Mouse (Mus musculus) kidney, postnatal 36 days (tissue): ENCODE measurements at regions not wholly inside any gene's neighbourhood (a gene's known extent, or its start where the extent isn't known, plus 50 kb on each side); places are given as distances from the start of the nearest gene placed in this dataset.
A peak's percentile ranks its signal among the peaks of the same experiment; 100 is the strongest.

Experiments
- DNase-seq, 2 experiments: peaks; one replicate each; pipeline ENCODE4 v3.0.0; 2021 to 2022; ENCODE audit warnings: mixed read lengths in 2 of 2

DNA sequence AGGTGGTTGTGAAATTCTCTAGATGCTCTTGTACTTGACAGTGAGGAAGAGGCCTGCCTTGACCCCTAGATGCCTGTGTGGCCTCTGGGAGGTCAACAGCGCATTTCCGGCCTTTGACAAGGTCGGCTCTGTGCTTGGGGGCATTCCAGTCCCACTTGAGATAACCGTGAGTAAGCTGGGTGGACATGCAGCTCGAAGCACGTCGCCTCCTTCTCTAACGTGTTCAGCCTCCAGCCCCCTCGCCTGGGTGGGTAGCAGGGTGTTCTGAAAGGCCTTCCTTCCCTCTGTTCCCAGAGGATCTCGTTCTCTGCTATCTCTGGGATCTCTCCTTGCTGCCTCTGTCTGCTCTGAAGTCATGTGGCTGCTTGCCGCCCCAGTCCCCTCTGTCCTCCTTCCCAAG lies 70.2 kb upstream of the Slc38a2 start:
- DNase-seq: no peak

DNA sequence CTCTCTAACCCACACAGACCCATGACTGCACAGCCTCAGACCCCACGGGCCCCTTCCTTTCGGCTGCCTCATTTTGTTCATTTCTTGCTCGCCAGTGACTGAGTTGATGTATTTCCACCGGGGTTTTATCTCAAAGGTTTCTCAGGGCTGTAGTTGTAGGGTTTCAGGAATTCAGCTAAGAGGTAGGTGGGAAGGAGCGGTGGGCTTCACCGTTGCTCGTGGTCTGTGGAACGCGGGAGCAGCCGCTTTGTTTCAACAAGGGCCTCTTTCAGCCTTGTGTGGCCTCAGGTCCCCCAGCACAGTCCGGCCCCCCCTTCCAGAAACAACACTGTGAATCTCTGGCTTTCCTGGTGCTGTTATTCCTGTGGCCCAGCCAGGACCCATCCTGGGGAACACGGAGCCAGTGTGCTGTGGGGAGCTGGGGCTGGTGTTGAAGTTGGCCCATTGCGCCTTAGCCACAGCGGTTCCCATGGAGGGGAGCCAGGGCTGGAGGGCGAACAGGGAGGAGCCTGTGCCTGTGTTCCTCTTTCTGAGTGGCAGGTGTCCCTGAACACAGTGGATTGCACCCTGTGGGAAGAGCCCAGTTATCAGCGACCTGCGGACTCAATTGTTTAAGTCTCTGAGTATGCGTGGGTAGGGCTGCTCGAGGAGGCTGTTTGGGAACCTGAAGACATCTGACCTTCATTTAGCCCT lies 68.9 kb upstream of the Slc38a2 start:
- peak in 1 of 2 experiments; percentile 33 for DNase-seq

DNA sequence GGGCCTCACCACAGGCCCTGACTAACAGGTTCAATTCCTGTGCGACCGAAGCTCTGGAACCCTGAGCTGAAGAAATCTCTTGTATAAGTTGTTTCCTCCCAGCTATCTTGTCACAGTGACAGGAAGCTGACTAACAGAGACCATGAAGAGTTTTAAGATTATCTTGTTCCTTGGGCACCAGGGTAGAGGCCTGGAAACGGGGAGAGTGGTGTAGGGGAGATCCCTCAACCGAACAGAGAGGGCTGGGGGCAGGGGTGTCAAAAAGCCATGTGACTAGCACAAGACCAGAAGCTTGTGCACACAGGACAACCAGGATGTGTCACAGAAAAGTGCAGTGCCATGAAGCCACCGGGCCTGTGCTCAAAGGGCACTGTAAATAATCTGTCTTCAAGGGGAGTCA lies 67.7 kb upstream of the Slc38a2 start:
- DNase-seq: no peak

DNA sequence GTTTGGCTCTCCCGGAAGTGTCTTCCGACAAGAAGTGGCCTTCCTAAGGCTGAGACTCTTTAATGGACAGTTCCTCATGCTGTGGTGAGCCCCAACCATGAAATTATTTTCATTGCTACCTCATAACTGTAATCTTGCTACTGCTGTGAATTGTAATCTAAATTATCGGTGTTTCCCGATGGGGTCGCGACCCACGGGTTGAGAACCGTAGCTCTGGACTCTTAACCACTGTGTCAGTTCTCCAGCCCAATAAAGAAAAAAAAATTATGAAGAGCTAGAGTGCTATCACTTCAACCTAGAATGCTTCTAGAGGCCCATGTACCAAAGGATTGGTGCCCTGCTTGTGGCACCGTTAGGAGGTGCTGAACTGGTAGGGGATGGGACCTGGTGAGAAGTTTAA lies 66.7 kb upstream of the Slc38a2 start:
- no peak for DNase-seq

DNA sequence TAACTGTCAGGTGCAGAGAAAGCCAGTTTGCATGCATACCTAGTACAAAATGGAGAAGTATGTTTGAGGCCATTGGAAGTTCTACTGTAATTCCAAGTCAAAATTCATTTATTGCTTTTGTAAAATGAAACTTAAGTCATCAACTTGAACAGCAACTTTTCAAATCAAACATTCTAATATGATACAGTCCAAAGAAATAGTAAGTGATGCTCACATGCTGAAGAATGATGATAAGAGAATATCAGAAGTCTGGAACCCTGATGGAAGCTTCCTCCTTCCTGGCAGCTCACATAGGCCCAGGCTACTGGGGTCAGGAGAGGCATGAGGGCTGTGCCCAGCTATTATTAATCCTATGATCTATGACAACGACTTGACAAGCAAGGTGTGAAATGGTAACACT lies 64.1 kb upstream of the Slc38a2 start:
- DNase-seq: no peak

DNA sequence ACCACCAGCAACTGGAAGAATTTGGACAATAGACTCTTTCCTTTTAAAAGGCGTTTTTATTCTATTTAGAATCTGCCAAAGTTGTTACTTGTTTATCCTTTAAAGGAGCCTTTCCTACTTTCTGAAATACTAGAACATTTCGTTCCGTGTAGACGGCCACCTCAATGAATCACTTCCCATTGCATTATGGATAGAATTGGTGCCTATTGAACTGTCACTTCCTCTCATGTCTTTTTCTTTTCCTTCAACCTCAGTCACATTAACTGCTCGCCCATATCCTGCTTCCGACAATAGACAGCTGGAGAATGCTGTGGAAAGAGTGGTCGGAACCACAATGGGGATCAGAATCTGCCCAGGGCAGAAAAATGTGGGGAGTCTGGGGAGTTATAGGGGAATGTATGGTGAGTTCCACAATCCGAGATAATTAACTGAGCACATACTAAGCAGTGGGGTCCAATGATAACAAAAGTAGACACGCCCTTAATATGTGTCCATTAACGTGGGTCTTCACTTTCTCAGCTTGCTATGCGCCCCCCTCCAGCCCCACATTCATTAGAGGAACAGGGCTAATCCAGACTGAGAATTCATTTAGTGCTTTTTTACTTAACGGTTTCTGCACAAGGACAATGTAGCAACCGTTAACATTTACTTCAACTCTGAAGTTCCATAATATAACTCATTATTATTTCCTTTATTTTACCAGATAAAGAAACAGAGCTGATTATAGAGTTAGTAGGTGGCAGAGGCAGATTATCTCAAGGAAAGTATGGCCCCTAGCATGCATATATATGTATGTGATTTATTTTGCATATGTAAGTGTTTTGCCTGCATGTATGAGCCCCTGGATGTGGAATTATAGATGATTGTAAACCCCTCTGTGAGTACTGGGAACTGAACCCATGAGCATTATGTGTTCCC lies 59.8 kb upstream of the Slc38a2 start:
- no peak for DNase-seq

DNA sequence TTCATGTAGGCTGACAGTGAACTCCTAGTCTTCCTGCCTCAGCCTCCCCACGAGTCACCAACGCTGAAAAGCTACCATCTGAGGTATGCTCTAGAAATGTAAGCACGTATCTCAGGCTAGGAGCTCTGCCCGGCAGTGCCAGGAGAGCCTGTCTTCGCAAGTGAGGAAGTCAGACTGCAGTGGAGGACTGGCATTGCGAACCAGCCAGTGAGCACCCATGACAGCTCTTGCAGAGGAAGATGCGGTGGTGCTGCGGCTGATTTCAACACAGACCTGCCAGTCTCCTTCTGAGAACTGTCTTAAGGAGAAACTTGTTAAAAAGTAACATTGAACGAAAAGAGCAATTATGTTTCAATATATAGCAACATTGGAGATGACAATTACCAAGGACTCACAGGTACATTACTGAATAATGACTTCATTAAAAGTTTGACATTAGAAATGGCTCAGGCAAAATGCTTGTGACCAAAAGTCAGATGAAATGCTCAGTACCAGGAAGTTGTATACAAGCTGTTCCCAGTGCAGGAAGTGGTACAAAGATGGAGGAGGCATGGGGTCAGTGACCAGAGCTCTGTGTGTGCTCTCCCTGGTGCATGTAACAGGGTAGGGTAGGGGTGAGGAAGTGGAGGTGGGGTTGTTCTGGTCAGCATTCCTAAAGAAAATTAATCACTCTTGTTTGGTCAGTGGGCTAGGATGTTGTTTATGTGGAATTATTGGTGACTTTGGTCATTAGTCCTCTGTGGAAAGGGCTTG lies 58.1 kb upstream of the Slc38a2 start:
- DNase-seq: no peak

DNA sequence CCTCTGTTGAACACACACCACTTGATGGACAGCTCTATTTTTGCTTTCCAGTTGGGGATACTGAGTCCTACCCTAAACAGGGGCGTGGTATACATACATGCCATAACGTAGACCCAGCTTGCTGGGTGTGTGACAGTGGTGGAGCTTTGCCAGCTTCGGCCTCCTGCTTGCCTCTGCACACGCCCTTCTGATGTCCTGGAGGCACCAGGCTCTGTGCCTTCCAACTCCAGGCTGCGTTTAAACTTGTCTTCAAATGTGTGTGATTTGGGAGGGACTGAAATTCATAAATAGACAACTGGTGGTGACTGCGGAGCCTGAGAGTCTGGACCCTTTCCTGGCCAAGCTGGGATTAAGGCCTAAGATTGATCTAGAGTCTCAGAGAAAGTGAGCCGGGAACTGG lies 56.9 kb upstream of the Slc38a2 start:
- no peak for DNase-seq

DNA sequence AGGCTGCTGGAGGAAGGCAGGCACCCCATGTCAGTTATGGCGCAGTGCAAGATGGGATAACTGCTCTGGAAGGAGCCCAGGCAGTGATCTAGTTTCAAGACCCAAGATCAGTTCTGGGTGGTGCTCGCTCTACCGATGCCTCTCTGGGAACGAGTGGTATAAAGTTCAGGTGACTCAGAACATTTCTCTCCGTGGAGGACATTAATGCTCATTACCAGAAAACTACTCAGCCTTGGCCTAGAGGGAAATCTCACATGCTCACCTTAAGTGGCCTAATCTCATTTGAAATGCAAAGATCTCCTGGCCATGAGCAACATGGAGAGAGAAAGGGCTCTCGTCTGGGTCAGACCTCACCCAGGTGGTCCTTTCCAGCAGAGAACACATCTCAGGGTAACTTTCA lies 56.4 kb upstream of the Slc38a2 start:
- DNase-seq: no peak

DNA sequence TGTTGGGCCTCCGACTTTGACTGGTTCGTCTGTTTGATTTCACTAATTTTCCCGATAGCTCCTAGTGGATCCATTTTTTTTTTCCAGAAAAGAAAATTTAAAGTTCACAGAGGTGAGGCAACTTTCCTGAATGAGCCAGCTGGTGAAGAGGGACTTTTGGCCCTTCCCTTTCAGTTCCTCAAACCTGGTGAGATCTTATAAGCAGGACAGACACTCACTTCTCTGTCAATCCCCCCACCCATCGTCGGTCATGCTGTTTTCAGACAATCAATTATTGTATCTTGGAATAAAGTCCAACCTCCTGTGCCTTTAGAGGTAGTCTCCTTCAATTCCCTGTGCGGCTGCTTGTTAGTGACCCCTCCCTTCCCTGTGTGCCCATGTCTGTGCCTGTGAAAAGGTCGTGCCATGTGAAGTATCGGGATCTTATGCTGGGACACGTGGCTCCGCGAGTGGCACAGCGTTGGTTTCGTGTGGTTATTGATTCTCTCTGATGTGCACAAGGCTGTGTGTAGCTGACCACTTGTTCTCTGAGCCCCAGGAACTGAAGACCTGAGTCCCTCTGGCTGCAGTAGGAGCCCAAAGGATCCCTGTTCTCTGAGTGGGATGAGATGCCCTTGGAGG lies 55.9 kb upstream of the Slc38a2 start:
- DNase-seq: no peak

DNA sequence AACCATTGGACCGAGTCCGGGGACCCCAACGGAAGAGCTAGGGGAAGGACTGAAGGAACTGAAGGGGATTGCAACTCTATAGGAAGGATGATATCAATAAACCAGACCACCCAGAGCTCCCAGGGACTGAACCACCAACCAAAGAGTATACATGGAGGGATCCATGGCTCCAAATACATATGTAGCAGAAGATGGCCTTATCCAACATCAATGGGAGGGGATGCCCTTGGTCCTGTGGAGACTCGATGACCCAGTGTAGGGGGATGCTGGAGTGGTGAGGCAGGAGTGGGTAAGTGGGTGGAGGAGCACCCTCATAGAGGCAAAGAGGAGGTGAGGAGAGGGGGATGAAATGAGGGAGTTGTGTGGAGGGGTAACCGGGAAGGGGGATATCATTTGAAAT lies 54.5 kb upstream of the Slc38a2 start:
- no peak for DNase-seq

DNA sequence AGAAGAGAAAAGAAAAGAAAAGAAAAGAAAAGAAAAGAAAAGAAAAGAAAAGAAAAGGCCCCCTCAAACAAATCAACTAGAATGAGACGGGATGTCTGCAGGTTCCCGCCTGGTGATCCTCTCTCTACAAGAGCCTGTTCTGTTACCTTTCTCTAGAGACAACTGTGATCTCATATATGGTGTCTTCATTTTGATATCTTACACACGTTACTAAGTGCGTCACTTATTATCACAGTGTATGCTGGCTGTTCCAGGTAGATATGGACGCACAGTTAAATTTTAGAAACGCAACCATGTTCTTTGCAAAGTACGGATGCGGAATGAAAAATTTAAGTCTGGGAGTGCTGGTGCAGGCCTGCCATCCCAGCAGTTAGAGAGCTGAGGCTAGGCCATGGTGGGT lies 53.2 kb upstream of the Slc38a2 start:
- no peak for DNase-seq

DNA sequence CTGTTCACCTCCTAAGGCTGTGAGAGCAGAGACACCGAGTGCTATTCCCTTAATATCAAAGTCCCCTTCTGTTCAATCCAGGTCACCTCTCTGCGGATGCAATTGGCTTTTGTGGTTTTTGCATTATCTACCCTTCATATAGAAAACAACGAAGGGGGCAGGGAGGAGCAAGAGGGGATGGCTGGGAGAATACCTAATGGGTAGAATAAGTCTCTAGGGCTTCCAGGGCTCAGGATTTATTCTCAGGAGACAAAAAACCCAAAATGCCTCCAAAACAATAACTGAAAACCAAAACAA lies 52.5 kb upstream of the Slc38a2 start:
- no peak for DNase-seq

DNA sequence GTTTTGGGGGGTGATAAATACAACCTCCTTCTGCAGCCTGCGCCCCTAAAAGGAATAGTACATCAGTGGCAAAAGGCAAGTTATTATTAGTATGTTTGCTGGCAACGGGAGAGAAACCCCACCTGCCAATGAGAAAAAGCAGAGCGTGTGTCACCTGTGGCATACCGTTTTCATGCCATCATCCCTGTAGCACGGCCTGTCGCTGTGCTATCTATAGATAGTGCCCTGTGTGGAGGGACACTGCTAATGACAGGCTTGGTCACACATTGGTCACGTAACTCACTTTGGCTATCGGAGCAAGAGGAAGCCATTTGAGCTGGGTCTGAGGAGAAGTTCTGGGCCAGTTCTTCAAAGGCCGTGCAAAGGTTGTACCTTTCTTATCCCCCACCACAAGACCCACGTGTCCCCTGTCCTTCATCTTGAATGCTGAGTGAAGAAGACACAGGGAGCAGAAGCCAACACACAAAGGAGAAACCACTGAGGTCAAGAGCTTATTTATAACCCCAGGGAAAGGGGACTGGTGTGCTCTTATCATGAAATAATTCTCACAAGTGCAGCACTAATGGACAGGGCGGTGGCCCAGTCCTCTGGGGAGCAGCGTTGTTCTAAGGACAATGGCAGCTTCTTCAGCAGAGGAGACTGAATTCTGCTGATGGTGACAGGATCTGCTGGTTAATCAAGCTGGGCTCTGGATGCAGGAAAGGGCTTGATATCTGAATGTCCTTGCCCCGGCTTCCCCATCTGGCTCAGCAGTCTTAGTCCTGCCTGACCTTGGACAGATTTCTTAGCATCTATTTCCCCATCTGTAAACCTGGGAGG lies 51.9 kb upstream of the Slc38a2 start:
- no peak for DNase-seq

DNA sequence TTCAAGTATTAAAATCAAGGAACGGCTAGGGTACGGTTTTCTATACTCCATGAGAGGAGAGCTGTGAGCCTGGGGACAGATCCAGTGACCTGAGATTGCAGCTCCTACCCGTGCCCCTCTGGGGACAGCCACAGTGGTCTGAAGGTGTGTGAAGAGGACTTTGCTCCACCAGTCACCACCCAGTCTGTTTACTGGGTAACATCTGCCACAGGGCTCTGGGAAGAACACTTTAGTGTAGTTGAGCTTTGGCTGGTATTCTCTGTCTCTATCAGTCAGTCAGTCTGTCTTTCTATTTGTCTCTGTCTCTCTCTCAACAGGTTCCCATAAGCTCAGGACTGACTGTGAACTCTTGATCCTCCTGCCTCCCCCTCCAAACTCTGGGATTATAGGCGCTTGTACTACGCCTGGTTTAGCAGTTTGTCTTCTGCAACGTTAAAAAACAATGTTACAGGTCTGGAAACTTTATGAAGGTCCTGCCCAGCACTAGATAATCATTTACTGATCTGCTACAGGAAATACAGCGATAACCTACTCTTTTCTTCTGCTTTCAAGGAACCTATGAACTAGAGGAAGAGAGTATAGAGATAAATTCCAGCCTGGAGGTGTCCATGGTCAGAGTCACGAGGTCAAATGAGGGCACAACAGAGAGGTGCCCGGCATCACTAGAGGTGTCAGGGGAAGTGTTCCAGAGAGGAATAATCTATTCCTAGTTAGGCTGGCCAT lies 50.2 kb upstream of the Slc38a2 start:
- no peak for DNase-seq
